Mouse (Mus musculus) MEL (cell line): ENCODE measurements at regions not wholly inside any gene's neighbourhood (a gene's known extent, or its start where the extent isn't known, plus 50 kb on each side); places are given as distances from the start of the nearest gene placed in this dataset.

Experiments
- CTCF ChIP-seq, 3 experiments: IDR thresholded peaks in 2 of 3; conservative IDR thresholded peaks in 1 of 3; 2 replicates each; pipeline ENCODE4 v1.5.1; 2011 to 2012; ENCODE audit warnings: low read length in 3 of 3, low read depth in 2 of 3, mild to moderate bottlenecking in 2 of 3, improper control_type of control experiment in 1 of 3, inconsistent platforms in 1 of 3, mixed read lengths in 1 of 3, moderate library complexity in 1 of 3; ENCODE audit not compliant: control insufficient read depth in 1 of 3, insufficient read depth in 1 of 3, poor library complexity in 1 of 3, severe bottlenecking in 1 of 3
- GABPA ChIP-seq: IDR thresholded peaks from 2 replicates; pipeline ENCODE4 v1.6.1; 2012; ENCODE audit warnings: low read depth, mild to moderate bottlenecking, inconsistent platforms, low read length, improper control_type of control experiment, moderate library complexity
- JUND ChIP-seq: IDR thresholded peaks from 2 replicates; pipeline ENCODE4 v1.6.1; 2011; ENCODE audit warnings: low read depth, mild to moderate bottlenecking, improper control_type of control experiment, low read length
- POLR2A ChIP-seq, 2 experiments: IDR thresholded peaks; 2 replicates each; pipeline ENCODE4 v1.6.1; 2011 to 2012; ENCODE audit warnings: low read length in 2 of 2, mild to moderate bottlenecking in 2 of 2, control low read depth in 1 of 2, improper control_type of control experiment in 1 of 2, low read depth in 1 of 2, moderate library complexity in 1 of 2; ENCODE audit not compliant: control insufficient read depth in 1 of 2, insufficient read depth in 1 of 2, poor library complexity in 1 of 2
- POLR2AphosphoS2 ChIP-seq: IDR thresholded peaks from 2 replicates; pipeline ENCODE4 v1.6.1; 2011; ENCODE audit warnings: low read length, improper control_type of control experiment
- RAD21 ChIP-seq: IDR thresholded peaks from 2 replicates; pipeline ENCODE4 v1.6.1; 2011; ENCODE audit warnings: mild to moderate bottlenecking, low read depth, low read length, improper control_type of control experiment
- SIN3A ChIP-seq: IDR thresholded peaks from 2 replicates; pipeline ENCODE4 v1.6.1; 2012; ENCODE audit warnings: low read length, improper control_type of control experiment, inconsistent platforms
- USF1 ChIP-seq: IDR thresholded peaks from 2 replicates; pipeline ENCODE4 v1.6.1; 2014; ENCODE audit warnings: low read depth, mild to moderate bottlenecking, inconsistent platforms, low read length, improper control_type of control experiment, moderate library complexity
- USF2 ChIP-seq, 2 experiments: IDR thresholded peaks; 2 replicates each; pipeline ENCODE4 v1.6.1; 2011 to 2012; ENCODE audit warnings: improper control_type of control experiment in 2 of 2, low read length in 2 of 2, borderline replicate concordance in 1 of 2, inconsistent platforms in 1 of 2, low read depth in 1 of 2, mild to moderate bottlenecking in 1 of 2; ENCODE audit not compliant: insufficient read depth in 1 of 2
- ZC3H11A ChIP-seq: IDR thresholded peaks from 2 replicates; pipeline ENCODE4 v1.6.1; 2012; ENCODE audit warnings: low read depth, mild to moderate bottlenecking, inconsistent platforms, low read length, improper control_type of control experiment

DNA sequence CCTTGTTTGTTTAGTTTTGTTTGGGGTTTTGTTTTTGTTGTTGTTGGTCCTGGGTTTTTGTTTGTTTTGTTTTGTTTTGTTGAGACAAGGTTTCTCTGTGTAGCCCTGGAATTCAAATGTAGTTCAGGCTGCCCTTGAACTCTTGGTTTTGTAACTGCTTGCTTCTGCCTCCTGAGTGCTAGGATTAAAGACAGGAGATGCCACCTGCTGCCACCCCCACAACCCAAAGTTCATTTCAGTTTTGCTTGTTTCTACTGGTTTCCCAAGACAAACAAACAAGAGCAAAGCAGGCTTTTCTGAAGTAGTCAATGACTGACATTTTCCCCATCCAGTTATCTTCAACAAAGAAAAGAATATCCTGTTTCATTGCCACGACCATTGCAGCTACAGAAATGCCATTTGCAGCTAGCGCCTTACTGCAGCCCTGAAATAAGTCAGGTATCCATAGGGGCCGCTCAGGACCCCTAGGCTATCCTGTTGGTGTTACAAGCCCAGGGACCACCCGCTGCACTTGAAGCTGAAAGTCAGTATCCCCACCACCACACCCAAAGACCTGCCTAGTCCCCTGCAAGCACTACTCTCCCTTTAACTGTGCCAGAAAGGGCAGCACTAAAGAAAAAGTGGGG lies 108.3 kb upstream of the Egln3 start:
- TF ChIP-seq POLR2A (IDR thresholded peaks at IDR 0.05; ENCODE audit: control insufficient read depth in 1 of 2, insufficient read depth in 1 of 2, low read depth in 1 of 2, low read length in 2 of 2, poor library complexity in 1 of 2) = no peak
- no peak for TF ChIP-seq JUND
- TF ChIP-seq ZC3H11A = no peak
- TF ChIP-seq POLR2AphosphoS2 = no peak
- no peak for TF ChIP-seq SIN3A
- no peak for TF ChIP-seq CTCF (IDR thresholded peaks at IDR 0.05 in 2 of 3, conservative IDR thresholded peaks at IDR 0.05 in 1 of 3; ENCODE audit: control insufficient read depth in 1 of 3, insufficient read depth in 1 of 3, low read depth in 2 of 3, low read length in 3 of 3, poor library complexity in 1 of 3, severe bottlenecking in 1 of 3)
- TF ChIP-seq USF1 = no peak
- no peak for TF ChIP-seq RAD21
- TF ChIP-seq USF2 (IDR thresholded peaks at IDR 0.05; ENCODE audit: borderline replicate concordance in 1 of 2, insufficient read depth in 1 of 2, low read depth in 1 of 2, low read length in 2 of 2) = no peak
- TF ChIP-seq GABPA = no peak
